Mouse (Mus musculus) small intestine, adult 2 months (tissue): Measurements from ENCODE around the gene Cenpa. TPM values are rescaled to one million over a fixed set of nuclear protein-coding genes. Genes with fewer than 3 reads are reported as not detected.

Source experiments
- H3K27ac ChIP-seq: fragments of 200-500 bp; 2 replicates; pipeline ENCODE4 v1.5.1; 2012; ENCODE audit warnings: low read depth, low read length, control low read depth, inconsistent platforms; ENCODE audit not compliant: insufficient read depth
- H3K27me3 ChIP-seq: fragments of 200-500 bp; 2 replicates; pipeline ENCODE4 v1.6.1; 2012; ENCODE audit warnings: mild to moderate bottlenecking, moderate library complexity, low read length, inconsistent platforms; ENCODE audit not compliant: control insufficient read depth, insufficient read depth
- H3K36me3 ChIP-seq: fragments of 200-500 bp; 2 replicates; pipeline ENCODE4 v1.6.1; 2012; ENCODE audit warnings: mild to moderate bottlenecking, low read length, control low read depth, inconsistent platforms; ENCODE audit not compliant: control insufficient read depth, insufficient read depth
- H3K4me1 ChIP-seq: fragments of 200-500 bp; 2 replicates; pipeline ENCODE4 v1.6.1; 2012; ENCODE audit warnings: low read length, inconsistent platforms, mixed read lengths; ENCODE audit not compliant: control insufficient read depth, insufficient read depth, insufficient read length
- H3K4me3 ChIP-seq: fragments of 200-500 bp; 2 replicates; pipeline ENCODE4 v1.5.1; 2012; ENCODE audit warnings: low read depth, mild to moderate bottlenecking, control low read depth, inconsistent platforms, low read length, moderate library complexity
- CTCF ChIP-seq: fragments of 200-500 bp; IDR thresholded peaks from 2 replicates; pipeline ENCODE4 v1.5.1; 2012; ENCODE audit warnings: low read depth, mild to moderate bottlenecking, control low read depth, inconsistent platforms, low read length, moderate library complexity, mixed read lengths; ENCODE audit not compliant: insufficient replicate concordance, insufficient read length; ENCODE audit errors: extremely low read depth
- POLR2A ChIP-seq: fragments of 200-500 bp; IDR thresholded peaks from 2 replicates; pipeline ENCODE4 v1.6.1; 2012; ENCODE audit warnings: low read depth, mild to moderate bottlenecking, control low read depth, inconsistent platforms, low read length, moderate library complexity
- WGBS: fragments of 180-500 bp; shearing (Covaris S2); methylation state at CpG from one replicate; pipeline ENCODE4 v1.1.7; 2018; 5-methylcytosine and 5-hydroxymethylcytosine counted together
- polyA plus RNA-seq: library from polyadenylated mRNA; depleted of rRNA; stranded (reverse); fragments of >200 nt; gene quantifications from 2 replicates; pipeline ENCODE4 v1.2.3, GENCODE M21; 2012; rRNA removed

The Cenpa gene
- 17.8 and 33.0 TPM in 2 replicates for polyA plus RNA-seq

DNA sequence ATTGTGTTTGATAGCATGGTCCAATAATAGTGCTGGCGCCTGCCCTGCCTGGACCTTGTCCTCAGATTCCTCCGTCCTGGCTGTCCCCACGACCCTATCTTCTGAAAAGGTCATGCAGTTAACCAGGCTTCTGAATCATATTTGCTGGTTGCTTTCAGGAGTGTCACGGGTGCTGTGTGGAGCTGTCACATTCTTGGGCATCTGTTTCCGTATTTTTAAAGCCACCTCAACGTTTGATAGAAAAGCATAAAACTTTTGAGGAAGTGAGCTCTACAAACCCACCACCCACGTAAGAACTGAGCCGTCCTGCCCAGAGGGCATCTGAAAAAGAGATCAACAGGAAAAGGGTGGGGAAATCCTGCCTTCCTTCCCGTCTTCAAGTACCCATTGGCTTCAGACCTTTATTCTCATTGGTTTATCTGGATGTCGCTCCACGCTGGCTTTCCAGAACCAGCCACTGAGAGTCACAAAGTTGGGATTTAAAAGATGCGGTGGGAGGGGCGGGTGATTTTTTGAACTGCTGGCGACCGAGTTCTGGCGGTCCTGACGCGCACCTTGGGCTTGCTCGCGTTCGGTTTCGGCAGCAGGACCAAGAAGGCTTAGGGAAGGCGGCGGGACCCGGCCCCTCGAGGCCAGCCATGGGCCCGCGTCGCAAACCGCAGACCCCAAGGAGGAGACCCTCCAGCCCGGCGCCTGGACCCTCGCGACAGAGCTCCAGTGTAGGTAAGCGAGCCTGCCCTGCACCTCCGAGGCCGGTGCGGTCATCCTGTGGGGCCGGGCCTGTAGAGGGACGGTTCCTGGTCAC, at the start of gene Cenpa:
Gene Cenpa, plus strand, starts transcription at position 387 of the 805 bp plus-strand sequence.
- WGBS, result under 1% methylated on average over 40 of the region's 40 CpGs
- Histone ChIP-seq H3K36me3 (no peaks in the 10 kb centered on the region), H3K27me3 (no peaks in the 10 kb centered on the region), H3K4me3 (peak within 1 kb of the TSS; percentile 84), H3K27ac (peak within 1 kb of the TSS; percentile 88), H3K4me1 (peaks cover 2% of the 10 kb centered on the region; the same call in 1 of the 2 replicates)
- TF ChIP-seq POLR2A (peak; percentile 69), CTCF (no peak)

GRCm38 (mm10) chr5:30617357-30617756, 49.2 kb upstream of the Cenpa start:
- no peaks in the 10 kb centered on the region for H3K36me3 ChIP-seq
- TF ChIP-seq CTCF, result no peak
- TF ChIP-seq POLR2A, result no peak
- H3K4me1 ChIP-seq, result peaks cover 20% of the 10 kb centered on the region
- WGBS, result 9% methylated on average over 3 of the region's 3 CpGs
- H3K27ac ChIP-seq, result no peak overlapping the region
- H3K27me3 ChIP-seq, result no peaks in the 10 kb centered on the region
- 0 out of 2 replicates have a peak overlapping the region, but pooled peaks have one; percentile 13 for H3K4me3 ChIP-seq

DNA sequence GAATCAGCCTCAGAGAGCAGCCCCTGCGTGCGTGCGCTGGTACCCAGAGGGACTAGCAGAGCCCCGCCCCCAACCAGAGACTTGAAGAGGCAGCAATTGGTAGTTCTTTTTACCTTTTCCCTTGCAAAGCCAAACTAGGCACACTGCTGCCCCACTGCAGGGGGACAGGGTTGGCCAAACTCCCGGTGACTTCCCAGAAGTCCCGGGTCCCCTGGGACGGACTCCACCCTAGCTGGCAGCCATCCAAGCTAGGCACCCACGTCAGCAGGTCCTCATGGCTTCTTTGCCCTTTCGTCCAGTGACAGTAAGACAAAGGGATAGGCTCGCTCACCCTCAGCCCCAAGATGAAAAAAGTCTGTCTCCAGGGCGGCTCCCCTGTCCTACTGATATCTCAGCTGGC, 48.7 kb upstream of the Cenpa start:
- TF ChIP-seq CTCF (no peak), POLR2A (no peak)
- peaks cover 4% of the 10 kb centered on the region for H3K27me3 ChIP-seq
- H3K4me1 ChIP-seq, result peaks cover 20% of the 10 kb centered on the region
- WGBS, result 18% methylated on average over 11 of the region's 11 CpGs
- peak overlapping the region; percentile 13; the same call in 1 of the 2 replicates for H3K4me3 ChIP-seq
- no peak overlapping the region for H3K27ac ChIP-seq
- no peaks in the 10 kb centered on the region for H3K36me3 ChIP-seq

- Histone ChIP-seq H3K4me3 (no peak overlapping the region), H3K27ac (no peak overlapping the region), H3K36me3 (no peaks in the 10 kb centered on the region), H3K27me3 (peaks cover 5% of the 10 kb centered on the region), H3K4me1 (peaks cover 20% of the 10 kb centered on the region)
- 72% methylated on average over 8 of the region's 8 CpGs for WGBS
- TF ChIP-seq CTCF (no peak), POLR2A (no peak)
Observed at GRCm38 (mm10) chr5:30618376-30619003, 48.1 kb upstream of the Cenpa start.

DNA sequence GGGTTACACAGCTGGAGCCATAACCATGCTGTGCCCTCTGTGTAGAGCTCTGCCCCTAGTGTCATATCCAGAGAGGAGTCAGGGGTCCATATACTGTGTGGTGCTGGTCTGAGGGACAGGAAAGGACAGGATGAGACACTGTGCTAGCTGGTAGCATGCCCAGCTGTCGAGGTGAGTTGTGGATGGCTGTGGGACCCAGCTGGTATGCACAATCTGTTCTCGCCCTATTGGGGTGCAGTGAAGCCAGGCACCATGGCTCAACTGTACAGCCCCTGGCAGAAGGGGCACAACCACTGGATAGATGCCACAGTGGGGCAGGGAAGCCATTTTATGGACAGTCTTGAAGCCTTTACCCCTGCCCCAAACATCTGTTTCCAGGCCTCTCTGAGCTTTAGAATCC, 47.4 kb upstream of the Cenpa start:
- Histone ChIP-seq H3K27me3 (peaks cover 5% of the 10 kb centered on the region), H3K36me3 (no peaks in the 10 kb centered on the region), H3K27ac (no peak overlapping the region), H3K4me3 (no peak overlapping the region), H3K4me1 (peaks cover 18% of the 10 kb centered on the region)
- 78% methylated on average over 2 of the region's 2 CpGs for WGBS
- TF ChIP-seq CTCF (no peak), POLR2A (no peak)

GRCm38 (mm10) chr5:30620567-30620966, 46.0 kb upstream of the Cenpa start:
- Histone ChIP-seq H3K4me1 (peaks cover 13% of the 10 kb centered on the region), H3K36me3 (no peaks in the 10 kb centered on the region), H3K4me3 (no peak overlapping the region), H3K27me3 (peaks cover 5% of the 10 kb centered on the region), H3K27ac (no peak overlapping the region)
- 96% methylated on average over 20 of the region's 20 CpGs for WGBS
- TF ChIP-seq POLR2A, result no peak
- no peak for TF ChIP-seq CTCF

GRCm38 (mm10) chr5:30621211-30621790, 45.3 kb upstream of the Cenpa start:
- 90% methylated on average over 9 of the region's 9 CpGs for WGBS
- no peak overlapping the region for H3K27ac ChIP-seq
- TF ChIP-seq POLR2A (no peak), CTCF (no peak)
- H3K4me3 ChIP-seq, result no peak overlapping the region
- H3K27me3 ChIP-seq, result peaks cover 5% of the 10 kb centered on the region
- no peaks in the 10 kb centered on the region for H3K36me3 ChIP-seq
- peaks cover 11% of the 10 kb centered on the region for H3K4me1 ChIP-seq
